Mouse (Mus musculus): ENCODE measurements around the gene Vmn1r84. TPM values are rescaled to one million over a fixed set of nuclear protein-coding genes. Genes with fewer than 3 reads are reported as not detected.

Vmn1r84 gene
- not detected for total RNA-seq (2021)
- not detected in 2 replicates for polyA plus RNA-seq (2012; rRNA removed)
- long read RNA-seq = 0 reads

- no peak within 1 kb of the TSS for H3K9ac ChIP-seq (ENCODE audit: low read depth, low read length)
- H3K27me3 ChIP-seq (ENCODE audit: control insufficient read depth, insufficient read depth, low read length) = no peaks in the 10 kb centered on the region
- TF ChIP-seq EP300 (IDR thresholded peaks at IDR 0.05; ENCODE audit: insufficient read depth, low read depth, low read length) = no peak
- no peak for TF ChIP-seq CTCF (IDR thresholded peaks at IDR 0.05)
- TF ChIP-seq POLR2A (IDR thresholded peaks at IDR 0.05; ENCODE audit: insufficient read depth, low read depth, low read length) = no peak
- intact Hi-C loops (cut with DNase I) = no loop called here
- no peak for DNase-seq
- no peaks in the 10 kb centered on the region for H3K4me1 ChIP-seq (ENCODE audit: control insufficient read depth, insufficient read depth, low read length)
- no peak within 1 kb of the TSS for H3K27ac ChIP-seq
- no peaks in the 10 kb centered on the region for H3K79me2 ChIP-seq (replicated peaks; ENCODE audit: control insufficient read depth, insufficient read depth, low read length)
- WGBS = 40% methylated on average over 1 of the region's 1 CpGs
- no peak within 1 kb of the TSS for H3K4me3 ChIP-seq
- H3K36me3 ChIP-seq (ENCODE audit: control insufficient read depth, insufficient read depth, low read length) = no peaks in the 10 kb centered on the region
These were observed at the start of gene Vmn1r84 for GRCm38 (mm10) chr7:12369173-12369572. Gene Vmn1r84, minus strand, starts transcription at chr7:12369273.

GRCm38 (mm10) chr7:12329381-12329780 lies 39.7 kb downstream of the Vmn1r84 start, which contains the start of gene Vmn1r83:
Gene Vmn1r83, minus strand, starts transcription at chr7:12329481.
- no peak within 1 kb of the TSS for H3K4me3 ChIP-seq
- no peak for DNase-seq
- no peaks in the 10 kb centered on the region for H3K4me1 ChIP-seq (ENCODE audit: control insufficient read depth, insufficient read depth, low read length)
- no peaks in the 10 kb centered on the region for H3K36me3 ChIP-seq (ENCODE audit: control insufficient read depth, insufficient read depth, low read length)
- TF ChIP-seq CTCF (IDR thresholded peaks at IDR 0.05) (no peak), POLR2A (IDR thresholded peaks at IDR 0.05; ENCODE audit: insufficient read depth, low read depth, low read length) (no peak), EP300 (IDR thresholded peaks at IDR 0.05; ENCODE audit: insufficient read depth, low read depth, low read length) (no peak)
- H3K9ac ChIP-seq (ENCODE audit: low read depth, low read length) = no peak within 1 kb of the TSS
- intact Hi-C loops (cut with DNase I) = no loop called here
- no peak within 1 kb of the TSS for H3K27ac ChIP-seq
- WGBS = 66% methylated on average over 2 of the region's 2 CpGs
- H3K79me2 ChIP-seq (replicated peaks; ENCODE audit: control insufficient read depth, insufficient read depth, low read length) = no peaks in the 10 kb centered on the region
- no peaks in the 10 kb centered on the region for H3K27me3 ChIP-seq (ENCODE audit: control insufficient read depth, insufficient read depth, low read length)

Small RNA genes lying within 50 kb of the gene (microRNA-seq; reads per million reads assigned to microRNA genes)
- gene Gm23521 = 0 reads per million in 2 experiments

Other genes starting within 250 kb of the Vmn1r84 start
- not detected for gene Vmn1r78, start 219.0 kb downstream of the Vmn1r84 start, total RNA-seq (2021)
- gene Vmn1r78, start 219.0 kb downstream of the Vmn1r84 start, polyA plus RNA-seq (2012; rRNA removed) = not detected in 2 replicates
- not detected for gene Vmn1r79, start 198.0 kb downstream of the Vmn1r84 start, total RNA-seq (2021)
- not detected in 2 replicates for gene Vmn1r79, start 198.0 kb downstream of the Vmn1r84 start, polyA plus RNA-seq (2012; rRNA removed)
- gene Vmn1r80, start 180.0 kb downstream of the Vmn1r84 start, total RNA-seq (2021) = not detected
- gene Vmn1r80, start 180.0 kb downstream of the Vmn1r84 start, polyA plus RNA-seq (2012; rRNA removed) = not detected in 2 replicates
- not detected for gene Vmn1r81, start 101.0 kb downstream of the Vmn1r84 start, total RNA-seq (2021)
- not detected in 2 replicates for gene Vmn1r81, start 101.0 kb downstream of the Vmn1r84 start, polyA plus RNA-seq (2012; rRNA removed)
- not detected for gene Vmn1r82, start 68.8 kb downstream of the Vmn1r84 start, total RNA-seq (2021)
- not detected in 2 replicates for gene Vmn1r82, start 68.8 kb downstream of the Vmn1r84 start, polyA plus RNA-seq (2012; rRNA removed)
- not detected for gene Vmn1r83, start 39.8 kb downstream of the Vmn1r84 start, total RNA-seq (2021)
- not detected in 2 replicates for gene Vmn1r83, start 39.8 kb downstream of the Vmn1r84 start, polyA plus RNA-seq (2012; rRNA removed)
- 1 to 10 TPM; 1.4 to 1.8 TPM for gene Zfp551, start 53.5 kb upstream of the Vmn1r84 start, total RNA-seq (2021)
- 0.76 and 2.1 TPM in 2 replicates for gene Zfp551, start 53.5 kb upstream of the Vmn1r84 start, polyA plus RNA-seq (2012; rRNA removed)
- 1 to 10 TPM; 7.6 to 9.4 TPM for gene Zfp606, start 109.0 kb upstream of the Vmn1r84 start, total RNA-seq (2021)
- gene Zfp606, start 109.0 kb upstream of the Vmn1r84 start, polyA plus RNA-seq (2012; rRNA removed) = 2.4 and 4.3 TPM in 2 replicates
- not detected for gene 2900092C05Rik, start 143.2 kb upstream of the Vmn1r84 start, total RNA-seq (2021)
- gene 2900092C05Rik, start 143.2 kb upstream of the Vmn1r84 start, polyA plus RNA-seq (2012; rRNA removed) = not detected in 2 replicates
- not detected for gene Vmn2r53, start 239.5 kb upstream of the Vmn1r84 start, total RNA-seq (2021)
- not detected in 2 replicates for gene Vmn2r53, start 239.5 kb upstream of the Vmn1r84 start, polyA plus RNA-seq (2012; rRNA removed)

All from heart, adult 2 months (tissue).